Comparison of ENCODE assay signal across 8 mouse cellular contexts in genomic region chr16:92470706-92471105, GRCm38 (mm10). TPM values are rescaled to one million over a fixed set of nuclear protein-coding genes. Genes with fewer than 3 reads are reported as not detected.
DNase-seq lines count a peak whose midpoint lies in the region; ATAC-seq and TF ChIP-seq lines count a peak whose summit lies in the region.

Gene Rcan1 (minus strand): TSS chr16:92470867.

- no peak for ATAC-seq in limb, embryonic 14.5 days (ENCODE audit: low FRiP score, low read depth)

- TF ChIP-seq CTCF in testis, adult 2 months (IDR thresholded peaks at IDR 0.05; ENCODE audit: control insufficient read depth, insufficient read depth, insufficient replicate concordance, low read depth, low read length): no peak

- no peaks in the 10 kb centered on the region for H3K36me3 ChIP-seq in testis, adult 2 months (ENCODE audit: control insufficient read depth, insufficient read depth, low read length)
- no peaks in the 10 kb centered on the region for H3K36me3 ChIP-seq in forebrain, embryonic 10.5 days (replicated peaks)
- no peaks in the 10 kb centered on the region for H3K36me3 ChIP-seq in limb, embryonic 14.5 days (ENCODE audit: control insufficient read depth, insufficient read depth, low read length)

- no peak within 1 kb of the TSS for H3K4me2 ChIP-seq in limb, embryonic 14.5 days (replicated peaks; ENCODE audit: low read depth, low read length, severe bottlenecking)

- H3K27ac ChIP-seq in testis, adult 2 months (ENCODE audit: control insufficient read depth, insufficient read depth, low read depth, low read length): no peak within 1 kb of the TSS
- H3K27ac ChIP-seq in forebrain, embryonic 10.5 days: no peak within 1 kb of the TSS
- no peak within 1 kb of the TSS for H3K27ac ChIP-seq in limb, embryonic 14.5 days (replicated peaks; ENCODE audit: low read depth, low read length)

- H3K9me3 ChIP-seq in forebrain, embryonic 10.5 days: no peaks in the 10 kb centered on the region
- H3K9me3 ChIP-seq in limb, embryonic 14.5 days (ENCODE audit: control insufficient read depth, low read length): no peaks in the 10 kb centered on the region

- intact Hi-C loops in heart, postnatal 36 days (cut with DNase I): no loop called here

- no peak for DNase-seq in testis, postnatal 14 days (ENCODE audit: low spot score)
- DNase-seq in forebrain, embryonic 10.5 days (ENCODE audit: extremely low spot score, low spot score): no peak
- DNase-seq in heart, postnatal 36 days: no peak
- DNase-seq in limb, embryonic 14.5 days (ENCODE audit: low spot score): no peak
- DNase-seq in adipocyte (ENCODE audit: low spot score): no peak
- DNase-seq in urinary bladder, postnatal 4 days (ENCODE audit: low spot score in 2 of 2): no peak
- no peak for DNase-seq in cerebellum, adult 11-12 months

- peaks cover 7% of the 10 kb centered on the region for H3K4me1 ChIP-seq in testis, adult 2 months (ENCODE audit: control insufficient read depth, insufficient read depth, low read length)
- H3K4me1 ChIP-seq in forebrain, embryonic 10.5 days: peaks cover 10% of the 10 kb centered on the region
- no peaks in the 10 kb centered on the region for H3K4me1 ChIP-seq in limb, embryonic 14.5 days (ENCODE audit: control insufficient read depth, insufficient read depth, low read length)

- H3K9ac ChIP-seq in limb, embryonic 14.5 days (ENCODE audit: low read depth, low read length, severe bottlenecking): no peak within 1 kb of the TSS

- H3K27me3 ChIP-seq in testis, adult 2 months (ENCODE audit: control insufficient read depth, insufficient read depth, low read length): no peaks in the 10 kb centered on the region
- H3K27me3 ChIP-seq in forebrain, embryonic 10.5 days (ENCODE audit: poor library complexity, severe bottlenecking): no peaks in the 10 kb centered on the region
- H3K27me3 ChIP-seq in limb, embryonic 14.5 days (ENCODE audit: control insufficient read depth, insufficient read depth, low read length): no peaks in the 10 kb centered on the region

- WGBS in forebrain, embryonic 10.5 days: 69% methylated on average over 6 of the region's 6 CpGs
- 62% methylated on average over 6 of the region's 6 CpGs for WGBS in limb, embryonic 14.5 days

- H3K4me3 ChIP-seq in testis, adult 2 months (ENCODE audit: control insufficient read depth, low read depth, low read length): no peak within 1 kb of the TSS
- H3K4me3 ChIP-seq in forebrain, embryonic 10.5 days: no peak within 1 kb of the TSS
- H3K4me3 ChIP-seq in limb, embryonic 14.5 days (replicated peaks; ENCODE audit: low read length): no peak within 1 kb of the TSS

- no peak for TF ChIP-seq POLR2A in testis, adult 2 months (IDR thresholded peaks at IDR 0.05; ENCODE audit: control insufficient read depth, low read depth, low read length)
- no peak for TF ChIP-seq POLR2A in limb, embryonic 14.5 days (IDR thresholded peaks at IDR 0.05; ENCODE audit: borderline replicate concordance, extremely low read depth, insufficient read depth, insufficient read length)

RNA-seq across cellular contexts. Expression of gene Rcan1, which starts in this region (rescaled TPM):
- polyA plus RNA-seq in testis, adult 2 months (2012; rRNA removed): 10.0 and 11.6 TPM in 2 replicates
- 34.4 and 34.7 TPM in 2 replicates for polyA plus RNA-seq in forebrain, embryonic 10.5 days (2016; fragmentation: Nextera tagmentation; extraction: Ambion mirVana)
- total RNA-seq in heart, postnatal 36 days (2021): 10 to 100 TPM; 50.8 to 99.4 TPM
- polyA plus RNA-seq in limb, embryonic 14.5 days (2012; rRNA removed): 27.0 and 28.2 TPM in 2 replicates
- polyA plus RNA-seq in limb, embryonic 14.5 days (2014; fragmentation: Nextera tagmentation; extraction: Ambion mirVana): 38.0 and 40.2 TPM in 2 replicates
